Mouse (Mus musculus) T-helper 2 cell (primary cell): Measurements from ENCODE around the gene Adgrf5.
"Not testable (repeated sequence)": the region's sequence is repeated elsewhere in the genome, so short reads cannot be mapped to it uniquely, and the experiment has no call there.

Experiments used
- in situ Hi-C: fragments of 300-600 bp; cut with MboI, MseI; formaldehyde crosslinking; loops from one replicate; pipeline ENCODE4 v1.15.1; 2025; ENCODE audit warnings: high pct_unique_total_duplicates

Adgrf5 gene

DNA sequence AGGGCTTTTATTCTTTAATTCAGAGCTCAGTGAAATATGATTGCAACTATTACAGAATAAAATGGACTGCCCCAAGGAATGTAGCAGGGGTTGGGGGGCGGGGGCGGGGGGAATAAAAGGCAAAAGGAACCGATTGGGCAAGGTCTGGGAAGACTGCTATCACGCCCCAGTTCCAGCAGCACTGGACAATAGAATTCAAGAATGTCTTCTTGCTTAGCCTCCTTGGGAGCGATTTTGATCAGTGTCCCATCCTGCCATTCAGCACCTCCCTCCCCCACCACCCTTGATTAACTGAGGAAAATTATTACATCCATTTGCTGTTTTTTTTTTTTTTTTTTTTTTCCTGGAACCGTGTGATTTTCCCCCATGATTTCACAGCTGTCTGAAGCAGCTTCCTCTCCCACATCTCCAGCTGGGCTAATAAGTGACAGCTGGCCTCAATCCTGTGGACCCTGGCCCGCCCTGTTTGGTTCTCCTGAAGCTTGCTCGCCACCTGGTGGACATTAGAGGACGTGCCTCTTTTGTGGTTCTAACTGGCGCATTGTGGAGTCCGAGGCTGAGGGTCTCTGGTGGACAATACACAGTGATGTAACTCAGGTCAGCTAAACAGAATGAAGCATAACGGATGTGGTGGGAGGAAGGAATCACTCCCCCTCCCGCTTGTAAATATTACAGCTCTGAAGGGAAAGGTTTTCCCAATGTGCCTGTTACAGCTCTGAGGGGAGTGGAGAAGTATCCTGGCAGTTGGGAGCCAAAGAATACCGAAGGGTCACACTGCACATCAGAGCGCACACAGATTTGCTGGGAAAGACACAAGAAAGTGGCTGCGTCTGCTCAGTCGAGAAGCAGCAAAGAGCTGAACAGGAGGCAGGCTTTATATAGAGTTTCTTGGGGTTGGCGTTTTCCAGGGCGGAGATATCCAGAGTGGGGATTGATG is 100.3 kb downstream of the Adgrf5 start:
- in situ Hi-C loops = no loop called here

GRCm38 (mm10) chr17:43470039-43470438 is 109.8 kb downstream of the Adgrf5 start:
- in situ Hi-C loops = no loop called here

DNA sequence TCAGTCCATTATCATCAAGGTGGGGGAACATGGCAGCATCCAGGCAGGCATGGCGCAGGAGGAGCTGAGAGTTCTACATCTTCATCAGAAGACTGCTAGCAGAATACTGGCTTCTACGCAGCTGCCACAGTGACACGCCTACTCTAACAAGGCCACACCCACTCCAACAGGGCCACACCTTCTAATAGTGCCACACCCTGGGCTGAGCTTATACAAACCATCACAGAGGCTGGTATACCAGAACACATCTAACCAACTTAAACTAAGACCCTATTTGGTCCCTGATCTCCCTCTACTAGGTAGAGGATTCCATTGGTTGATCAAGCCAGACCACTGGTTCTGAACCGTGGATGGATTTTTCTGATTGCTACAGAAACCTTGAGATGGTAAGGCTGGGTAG is 112.3 kb downstream of the Adgrf5 start:
- in situ Hi-C loops = no loop called here

DNA sequence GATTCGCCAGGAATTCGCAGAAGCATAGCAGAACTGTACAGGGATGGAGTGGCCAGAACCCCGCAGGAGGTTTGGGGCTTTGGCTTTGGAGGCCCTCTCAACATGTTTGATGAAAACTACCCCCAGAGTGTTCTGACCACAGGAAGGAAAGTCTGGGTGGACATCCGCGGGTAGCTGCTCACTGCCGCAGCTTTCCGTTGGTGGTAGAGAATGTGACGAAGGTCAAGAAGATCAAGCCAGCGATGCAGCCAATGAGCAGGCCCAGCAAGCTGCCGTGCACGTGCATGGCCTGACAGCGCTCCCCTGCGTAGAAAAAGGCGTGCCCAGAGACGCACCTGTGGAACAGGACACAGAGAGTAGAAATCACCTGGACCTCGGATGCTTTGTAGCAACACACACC is 114.5 kb downstream of the Adgrf5 start:
- in situ Hi-C loops = no loop called here

- in situ Hi-C loops = no loop called here
These were observed 117.4 kb downstream of the Adgrf5 start for GRCm38 (mm10) chr17:43477621-43478020.

DNA sequence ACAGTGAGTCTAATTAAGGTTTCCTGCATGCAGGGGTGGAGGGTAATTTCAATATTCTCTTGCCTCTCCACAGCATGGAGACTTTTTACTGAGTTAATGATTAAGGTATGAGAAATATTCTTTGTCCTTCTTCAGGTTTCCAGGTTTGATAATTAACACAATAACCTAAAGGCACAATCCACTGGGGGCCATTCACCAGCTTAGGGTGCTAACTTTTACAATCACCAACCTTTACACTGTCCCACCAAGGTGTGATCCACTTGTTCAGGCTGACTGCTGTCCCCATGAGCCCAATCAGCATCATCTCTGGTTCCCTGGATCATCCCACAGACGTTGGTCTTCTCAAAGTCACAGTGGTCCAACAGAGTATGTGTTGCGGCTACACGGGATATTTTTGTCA is 125.7 kb downstream of the Adgrf5 start:
- in situ Hi-C loops = no loop called here

- in situ Hi-C loops = no loop called here
These were observed 128.3 kb downstream of the Adgrf5 start for GRCm38 (mm10) chr17:43488439-43489151.

DNA sequence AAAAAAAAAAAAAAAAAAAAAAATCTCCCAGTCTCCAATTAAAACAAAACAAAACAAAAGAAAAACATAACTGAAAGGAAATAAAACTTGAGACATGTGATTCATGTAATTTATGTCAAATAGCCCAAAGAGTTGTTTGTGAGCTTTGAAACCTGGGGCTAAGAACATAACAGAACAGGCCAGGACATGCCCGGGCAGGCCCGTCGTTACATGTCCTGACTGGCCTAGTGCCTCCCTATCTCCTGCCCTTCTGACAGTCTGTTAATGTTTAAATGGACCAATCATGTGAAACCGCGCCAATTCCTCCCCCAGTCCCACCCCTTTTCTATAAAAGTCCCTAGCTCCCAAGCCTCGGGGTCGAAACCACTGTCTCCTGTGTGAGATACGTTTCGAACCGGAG is 130.1 kb downstream of the Adgrf5 start:
- in situ Hi-C loops = not testable (repeated sequence)

- in situ Hi-C loops = no loop called here
These were observed 135.3 kb downstream of the Adgrf5 start for GRCm38 (mm10) chr17:43495502-43495901.

DNA sequence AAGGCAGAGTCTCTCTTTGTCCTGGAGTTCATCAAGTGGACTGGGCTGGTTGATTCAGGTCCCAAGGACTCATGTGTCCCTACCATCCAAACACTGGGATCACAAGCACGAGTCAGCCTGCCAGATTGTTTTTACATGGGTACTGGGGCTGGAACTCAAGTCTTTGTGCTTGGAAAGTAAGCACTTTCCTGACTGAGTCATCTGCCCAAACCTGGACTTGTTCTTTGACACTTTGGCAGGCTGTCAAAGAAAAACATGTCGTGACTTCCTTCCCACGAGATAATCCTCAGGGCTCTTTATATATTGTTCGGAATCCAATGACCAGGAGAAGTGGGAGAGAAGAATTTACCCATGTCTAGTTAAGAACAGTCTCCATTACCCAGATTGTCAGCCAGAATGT is 137.3 kb downstream of the Adgrf5 start:
- in situ Hi-C loops = no loop called here

GRCm38 (mm10) chr17:43500513-43500912 is 140.3 kb downstream of the Adgrf5 start:
- in situ Hi-C loops = no loop called here

DNA sequence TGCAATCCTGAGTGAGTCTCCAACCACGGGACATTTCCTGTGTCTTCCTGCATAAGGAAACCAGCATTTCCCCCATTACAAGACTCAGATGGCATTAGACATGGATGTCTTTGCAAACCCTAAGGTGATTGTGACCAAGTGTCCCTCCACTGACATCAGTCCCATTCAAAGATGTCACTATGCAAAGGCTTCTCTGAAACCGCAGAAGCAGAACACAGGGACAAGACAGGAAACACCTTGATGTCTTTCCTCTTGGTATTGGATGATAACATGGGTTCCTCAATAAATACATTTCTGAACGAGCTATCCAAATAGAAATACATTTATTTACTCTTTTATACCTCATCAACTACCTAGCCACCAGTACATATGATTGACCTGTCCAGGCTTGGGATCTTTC is 141.0 kb downstream of the Adgrf5 start:
- in situ Hi-C loops = no loop called here

- in situ Hi-C loops = no loop called here
These were observed 141.4 kb downstream of the Adgrf5 start for GRCm38 (mm10) chr17:43501631-43502030.

DNA sequence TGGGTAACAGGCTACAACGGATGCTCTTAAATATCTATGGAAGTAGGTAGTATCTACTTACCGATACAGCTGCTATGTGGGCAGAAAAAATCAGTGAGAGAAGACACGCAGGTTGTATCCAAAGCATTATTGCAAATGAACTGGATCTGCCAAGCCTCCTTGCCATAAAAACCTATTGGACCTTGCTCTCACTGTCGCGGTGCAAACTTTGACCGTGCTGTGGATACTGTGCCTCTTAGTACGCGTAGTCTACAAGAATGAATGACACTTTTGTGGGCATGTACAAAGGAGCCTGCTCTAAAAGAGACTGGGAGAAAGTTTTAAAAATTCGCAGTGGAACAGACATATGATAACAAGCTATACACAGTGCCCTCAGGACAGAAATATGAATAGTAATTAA is 142.3 kb downstream of the Adgrf5 start, which contains the start of gene Mep1a:
Gene Mep1a, minus strand, starts transcription at position 221 of the 400 bp plus-strand sequence.
- in situ Hi-C loops = no loop called here

DNA sequence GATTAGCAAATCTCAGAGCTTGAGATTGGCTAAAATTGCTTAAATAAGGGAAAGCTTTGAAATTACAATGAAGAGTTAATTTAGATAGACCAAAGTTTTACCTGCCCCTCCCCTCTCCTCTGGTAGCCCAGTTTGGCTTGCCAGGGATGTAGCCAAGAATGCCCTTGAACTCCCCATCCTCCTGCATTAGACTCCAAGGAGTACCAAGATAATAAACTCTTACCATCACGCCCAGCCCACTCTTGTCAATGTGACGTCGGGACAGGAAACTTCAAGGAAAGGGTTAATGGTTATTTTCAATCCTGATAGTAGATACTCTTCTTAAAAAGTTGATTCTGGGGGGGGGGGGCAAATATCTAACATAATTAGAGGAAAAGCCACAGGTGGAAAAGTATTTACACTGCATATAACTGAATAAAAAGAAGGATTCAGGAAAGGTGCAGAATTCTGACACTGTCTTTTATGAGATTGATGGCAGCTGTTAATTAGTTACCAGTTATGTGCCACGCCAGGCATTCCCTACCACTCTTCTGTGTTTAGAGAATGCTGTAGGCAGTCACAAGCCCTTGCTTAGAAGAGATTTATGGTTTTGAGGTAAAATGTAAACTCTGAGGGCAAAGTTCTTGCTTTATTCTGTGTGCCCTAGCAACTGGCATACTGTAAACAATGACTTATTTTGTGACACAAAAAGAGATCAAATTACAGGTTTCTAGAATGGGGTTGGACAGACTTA is 143.8 kb downstream of the Adgrf5 start:
- in situ Hi-C loops = no loop called here

GRCm38 (mm10) chr17:43504594-43504934 is 144.3 kb downstream of the Adgrf5 start:
- in situ Hi-C loops = no loop called here
